27 mouse cellular contexts compared by ENCODE assay signal in the genomic region with DNA sequence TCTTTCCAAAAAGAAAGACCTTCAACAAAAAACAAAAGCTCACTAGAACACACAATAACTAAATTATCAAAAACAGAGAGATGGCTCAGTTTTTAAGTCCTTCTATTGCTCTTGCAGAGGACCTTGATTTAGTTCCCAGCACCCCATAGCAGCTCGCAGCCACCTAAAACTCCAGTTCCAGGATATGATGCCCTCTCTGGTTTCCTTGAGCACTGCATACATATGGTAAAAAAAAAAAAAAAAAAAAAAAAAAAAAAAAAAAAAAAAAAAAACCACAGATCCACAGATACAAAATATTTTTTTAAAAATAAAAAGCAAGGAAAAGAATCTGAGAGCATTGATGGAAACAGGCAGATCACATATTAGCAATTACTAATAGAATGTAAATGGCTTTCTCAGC.
"Had no signal": no experiment of that assay in that cellular context is flagged by ENCODE, and none has a peak within 500 bp of the region (broad histone marks: within the 10 kb centered on the region; RNA-seq: fewer than 3 reads in every experiment).

No protein-coding gene starts in this region.

- H3K36me3 ChIP-seq: limb, embryonic 10.5 days; limb, embryonic 12.5 days; limb, embryonic 13.5 days; limb, embryonic 15.5 days; liver, embryonic 12.5 days; liver, embryonic 13.5 days; liver, embryonic 15.5 days; lung, embryonic 15.5 days; midbrain, embryonic 10.5 days; midbrain, embryonic 12.5 days; midbrain, embryonic 13.5 days; midbrain, embryonic 15.5 days; neural tube, embryonic 12.5 days had no signal

- DNase-seq: left cerebral cortex, postnatal 4 days; liver; liver, embryonic 13.5 days; liver, postnatal 0 days; lung, adult 18-20 months; lung, adult 2 months; lung, embryonic 14.5 days; lung, postnatal 10 days; lung, postnatal 14 days; lung, postnatal 36 days; midbrain, embryonic 14.5 days had no signal

- H3K27me3 ChIP-seq: limb, embryonic 12.5 days; limb, embryonic 13.5 days; limb, embryonic 15.5 days; liver, embryonic 12.5 days; liver, embryonic 13.5 days; liver, embryonic 15.5 days; lung, embryonic 15.5 days; megakaryocyte, embryonic 14.5 days; midbrain, embryonic 12.5 days; midbrain, embryonic 13.5 days; midbrain, embryonic 15.5 days; neural tube, embryonic 12.5 days had no signal

- H3K9ac ChIP-seq: limb, embryonic 12.5 days; limb, embryonic 13.5 days; limb, embryonic 15.5 days; liver, embryonic 12.5 days; liver, embryonic 13.5 days; liver, embryonic 14.5 days; liver, embryonic 15.5 days; liver, postnatal 0 days; lung, embryonic 14.5 days; lung, embryonic 15.5 days; midbrain, embryonic 12.5 days; midbrain, embryonic 13.5 days; midbrain, embryonic 15.5 days; neural tube, embryonic 12.5 days had no signal

- H3K27ac ChIP-seq: limb, embryonic 10.5 days; limb, embryonic 12.5 days; limb, embryonic 13.5 days; limb, embryonic 15.5 days; liver, embryonic 12.5 days; liver, embryonic 13.5 days; liver, embryonic 14.5 days; liver, embryonic 15.5 days; lung, embryonic 15.5 days; macrophage; midbrain, embryonic 10.5 days; midbrain, embryonic 12.5 days; midbrain, embryonic 13.5 days; midbrain, embryonic 15.5 days; neural tube, embryonic 12.5 days had no signal

- H3K4me3 ChIP-seq: limb, embryonic 10.5 days; limb, embryonic 12.5 days; limb, embryonic 13.5 days; limb, embryonic 15.5 days; liver, embryonic 12.5 days; liver, embryonic 13.5 days; liver, embryonic 15.5 days; lung, embryonic 15.5 days; megakaryocyte, embryonic 14.5 days; midbrain, embryonic 10.5 days; midbrain, embryonic 12.5 days; midbrain, embryonic 13.5 days; midbrain, embryonic 15.5 days; myocyte; neural tube, embryonic 12.5 days had no signal

- H3K9me3 ChIP-seq: limb, embryonic 10.5 days; limb, embryonic 15.5 days; liver, embryonic 12.5 days; liver, embryonic 13.5 days; liver, embryonic 15.5 days; lung, embryonic 15.5 days; midbrain, embryonic 10.5 days; midbrain, embryonic 12.5 days; midbrain, embryonic 13.5 days; midbrain, embryonic 15.5 days; neural tube, embryonic 12.5 days had no signal

- H3K4me1 ChIP-seq: limb, embryonic 10.5 days; limb, embryonic 12.5 days; limb, embryonic 13.5 days; limb, embryonic 15.5 days; liver, embryonic 12.5 days; liver, embryonic 13.5 days; liver, embryonic 15.5 days; lung, embryonic 15.5 days; megakaryocyte, embryonic 14.5 days; midbrain, embryonic 10.5 days; midbrain, embryonic 12.5 days; midbrain, embryonic 13.5 days; midbrain, embryonic 15.5 days; neural tube, embryonic 12.5 days had no signal
